Mouse (Mus musculus): ENCODE measurements around the gene Hsd17b2.

- TF ChIP-seq POLR2A (IDR thresholded peaks at IDR 0.05; ENCODE audit: borderline replicate concordance, low read depth, low read length) = no peak
- no peak for TF ChIP-seq CTCF (IDR thresholded peaks at IDR 0.05; ENCODE audit: low read depth, low read length)
These were observed 69.6 kb downstream of the Hsd17b2 start for GRCm38 (mm10) chr8:117771115-117771836.
